Mouse (Mus musculus): ENCODE measurements at regions not wholly inside any gene's neighbourhood (a gene's known extent, or its start where the extent isn't known, plus 50 kb on each side); places are given as distances from the start of the nearest gene placed in this dataset. TPM values are rescaled to one million over a fixed set of nuclear protein-coding genes. Genes with fewer than 3 reads are reported as not detected.

GRCm38 (mm10) chr8:44466409-44467078 lies 468.7 kb upstream of the Fat1 start:
- DNase-seq (ENCODE audit: low spot score), result no peak

- DNase-seq (ENCODE audit: low spot score), result no peak
Observed at GRCm38 (mm10) chr8:44512876-44513275, 422.4 kb upstream of the Fat1 start.

- no peak for DNase-seq (ENCODE audit: low spot score)
Observed at GRCm38 (mm10) chr8:44525915-44526314, 409.3 kb upstream of the Fat1 start.

- no peak for DNase-seq (ENCODE audit: low spot score)
Observed at GRCm38 (mm10) chr8:44529696-44530095, 405.6 kb upstream of the Fat1 start.

- no peak for DNase-seq (ENCODE audit: low spot score)
Observed at GRCm38 (mm10) chr8:44548885-44549284, 386.4 kb upstream of the Fat1 start.

GRCm38 (mm10) chr8:44559161-44559560 lies 376.1 kb upstream of the Fat1 start:
- no peak for DNase-seq (ENCODE audit: low spot score)

- DNase-seq (ENCODE audit: low spot score), result no peak
Observed at GRCm38 (mm10) chr8:44576314-44576858, 358.9 kb upstream of the Fat1 start.

GRCm38 (mm10) chr8:44576993-44577392 lies 358.3 kb upstream of the Fat1 start:
- no peak for DNase-seq (ENCODE audit: low spot score)

Small RNA genes lying in the stretch of these regions (microRNA-seq; reads per million reads assigned to microRNA genes)
- gene Gm26241, result not detected

All from gastrocnemius, adult 18-20 months (tissue).